Mouse (Mus musculus): ENCODE measurements around the gene Pithd1. TPM values are rescaled to one million over a fixed set of nuclear protein-coding genes. Genes with fewer than 3 reads are reported as not detected.

The Pithd1 gene
- polyA plus RNA-seq (2012; fragmentation: generic; extraction: Trizol) = 10 to 100 TPM; 25.4 to 35.3 TPM

DNA sequence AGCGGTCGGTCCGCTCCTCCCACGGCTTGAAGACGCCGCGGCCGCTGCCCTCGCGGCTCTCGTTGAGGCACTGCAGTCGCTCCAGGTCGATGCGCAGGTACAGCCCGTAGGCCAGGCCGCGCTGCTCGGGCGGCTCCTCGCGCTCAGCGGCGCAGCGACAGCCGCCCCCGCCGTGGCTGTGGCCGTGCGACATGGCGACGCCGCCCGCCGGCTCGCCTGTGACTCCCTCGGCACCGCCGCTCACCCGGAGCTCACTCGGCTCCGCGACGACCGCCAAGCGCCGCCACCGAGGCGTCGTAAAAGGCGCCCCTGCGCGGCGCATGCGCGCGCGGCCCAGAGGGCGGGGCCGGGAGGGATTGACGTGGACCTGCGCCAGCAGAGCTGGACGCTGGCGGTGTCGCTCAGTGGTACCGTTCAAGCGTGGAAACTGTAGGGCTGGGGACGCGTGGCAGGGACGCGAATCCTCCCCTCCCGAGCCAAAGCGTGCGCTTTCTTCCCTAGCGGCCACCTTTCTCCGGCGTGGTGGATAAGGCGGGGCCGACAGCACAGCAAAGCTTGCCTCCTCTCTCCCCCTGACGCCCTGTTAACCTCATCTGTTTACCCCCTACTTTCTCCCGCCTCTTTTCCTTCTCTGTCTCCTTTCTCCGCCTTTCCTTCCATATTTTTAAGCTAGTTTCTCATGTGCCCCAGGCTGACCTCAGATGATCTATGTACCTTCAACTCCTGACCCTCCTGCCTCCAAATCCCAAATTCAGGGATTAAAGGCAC is at the start of gene Pithd1:
Gene Pithd1 (minus strand): TSS at position 322 of the 768 bp plus-strand sequence.

DNA sequence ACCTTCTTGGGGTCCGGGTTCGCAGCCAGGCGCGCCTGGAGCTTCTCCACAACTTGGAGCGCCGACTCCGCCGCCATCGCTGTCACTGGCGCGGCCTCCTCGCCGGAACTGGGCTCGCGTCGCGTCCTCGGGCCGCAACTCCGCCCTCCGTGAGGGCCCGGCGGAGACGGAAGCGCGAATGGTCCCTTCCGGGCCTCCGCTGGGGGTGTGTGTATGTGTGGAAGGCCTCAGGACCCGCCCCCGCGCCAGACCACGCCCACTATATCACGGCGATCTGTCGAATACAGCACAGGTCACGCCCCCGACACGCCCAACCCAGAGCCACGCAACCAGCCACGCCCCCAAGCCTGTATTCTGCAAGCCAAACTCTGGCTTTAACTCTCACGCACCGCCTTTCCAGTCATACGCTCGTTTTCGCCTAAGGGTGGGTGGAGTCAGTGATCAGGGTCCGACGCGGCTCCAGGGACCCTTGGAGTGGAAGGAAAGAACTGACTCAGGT is 34.5 kb upstream of the Pithd1 start, which contains the start of gene Eloa:
Gene Eloa (minus strand): TSS at position 215 of the 499 bp plus-strand sequence.

DNA sequence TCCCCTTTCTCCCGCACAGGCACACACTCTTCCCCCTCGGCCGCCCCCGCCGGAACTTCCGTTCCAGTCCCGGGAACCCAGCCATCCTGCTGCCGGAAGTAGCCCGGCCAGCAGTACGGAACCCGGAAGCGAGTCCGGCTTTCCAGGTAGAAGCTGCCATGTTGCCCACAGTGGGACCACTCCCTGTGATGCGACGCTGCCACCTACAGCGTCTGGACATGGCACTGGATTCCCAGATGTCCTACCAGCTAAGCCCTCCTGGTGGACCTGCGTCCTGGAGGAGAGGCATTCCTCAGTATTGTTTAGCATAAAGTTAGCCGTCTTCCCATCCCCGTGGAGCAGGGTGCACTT is 14.5 kb downstream of the Pithd1 start, which contains the start of gene Lypla2:
Gene Lypla2 (minus strand): TSS at position 71 of the 351 bp plus-strand sequence.

DNA sequence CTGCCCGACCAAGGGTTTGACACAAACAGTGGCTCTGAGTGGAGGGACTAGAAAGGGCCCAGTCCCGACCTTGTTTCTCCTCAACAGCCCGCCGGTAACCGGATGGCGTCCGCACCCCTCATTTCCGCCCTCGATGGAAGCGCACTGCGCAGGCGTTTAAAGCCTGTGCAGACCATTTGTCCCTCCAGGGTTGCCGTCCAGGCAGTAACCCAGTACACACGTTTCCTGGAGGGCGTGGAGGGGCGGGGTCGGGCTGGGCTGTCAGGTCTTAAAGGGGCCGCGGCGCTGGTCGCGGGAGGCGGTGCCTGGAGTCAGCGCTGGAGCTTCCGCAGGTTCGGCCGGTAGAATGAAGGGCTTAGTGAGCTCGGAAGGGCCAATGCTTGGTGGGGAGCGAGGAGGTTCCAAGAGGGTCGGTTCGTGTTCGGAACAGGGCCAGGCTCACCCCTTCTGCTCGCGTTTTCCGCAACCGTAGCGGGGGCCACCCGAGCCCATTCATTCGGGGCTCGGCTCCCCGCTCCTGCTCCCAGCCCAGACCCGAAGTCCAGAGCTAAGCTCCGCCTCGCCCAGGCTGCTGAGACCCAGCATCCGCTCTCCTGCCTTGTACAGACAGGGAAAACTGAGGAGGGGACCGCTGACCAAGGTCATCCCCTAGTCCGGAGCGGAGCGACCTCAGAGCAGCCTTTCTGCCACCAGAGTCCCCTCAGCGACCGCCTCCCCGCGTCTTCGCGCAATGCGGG is 23.4 kb downstream of the Pithd1 start, which contains the start of gene Gale:
Gene Gale (plus strand): TSS at position 271 of the 737 bp plus-strand sequence.

DNA sequence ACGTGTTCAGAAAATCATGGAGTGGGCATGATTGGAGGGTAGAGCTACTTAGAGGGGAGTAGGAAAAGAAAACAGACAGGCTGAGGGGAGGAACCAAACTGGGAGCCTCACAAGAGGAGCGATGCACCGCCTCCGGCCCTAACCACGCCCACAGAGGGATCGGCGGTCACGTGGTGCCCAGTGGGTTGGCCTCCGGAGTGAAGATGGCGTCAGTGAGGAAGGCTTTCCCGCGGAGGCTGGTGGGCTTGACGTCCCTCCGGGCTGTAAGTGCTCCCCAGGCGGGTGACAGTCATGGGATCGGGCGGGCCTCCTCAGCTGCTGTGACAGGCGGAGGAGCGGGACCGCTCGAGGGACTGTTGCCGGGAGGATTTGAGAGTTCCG is 40.8 kb downstream of the Pithd1 start, which contains the start of gene Hmgcl:
Gene Hmgcl (plus strand): TSS at position 171 of the 381 bp plus-strand sequence.

Other genes starting within 250 kb of the Pithd1 start
- gene Myom3, start 227.5 kb downstream of the Pithd1 start, polyA plus RNA-seq (2012; fragmentation: generic; extraction: Trizol) = under 1 TPM in 1 of 2 experiments, not detected in 1; under 0.01 TPM
- gene Srsf10, start 131.5 kb downstream of the Pithd1 start, polyA plus RNA-seq (2012; fragmentation: generic; extraction: Trizol) = 10 to 100 TPM in 1 of 2 experiments, 1 to 10 TPM in 1; 7.7 to 12.7 TPM
- 10 to 100 TPM in 1 of 2 experiments, 1 to 10 TPM in 1; 1.0 to 43.9 TPM for gene Pnrc2, start 113.4 kb downstream of the Pithd1 start, polyA plus RNA-seq (2012; fragmentation: generic; extraction: Trizol)
- under 1 TPM in 1 of 2 experiments, not detected in 1; 0.04 TPM for gene Cnr2, start 91.9 kb downstream of the Pithd1 start, polyA plus RNA-seq (2012; fragmentation: generic; extraction: Trizol)
- gene Fuca1, start 66.5 kb downstream of the Pithd1 start, polyA plus RNA-seq (2012; fragmentation: generic; extraction: Trizol) = 100 to 1,000 TPM in 1 of 2 experiments, 10 to 100 TPM in 1; 74.8 to 183 TPM
- gene Hmgcl, start 40.8 kb downstream of the Pithd1 start, polyA plus RNA-seq (2012; fragmentation: generic; extraction: Trizol) = 10 to 100 TPM; 19.6 to 44.9 TPM
- 10 to 100 TPM; 26.2 to 35.1 TPM for gene Gale, start 23.5 kb downstream of the Pithd1 start, polyA plus RNA-seq (2012; fragmentation: generic; extraction: Trizol)
- gene Lypla2, start 14.6 kb downstream of the Pithd1 start, polyA plus RNA-seq (2012; fragmentation: generic; extraction: Trizol) = 10 to 100 TPM; 57.3 to 66.3 TPM
- 10 to 100 TPM in 1 of 2 experiments, 1 to 10 TPM in 1; 3.0 to 16.7 TPM for gene Eloa, start 34.5 kb upstream of the Pithd1 start, polyA plus RNA-seq (2012; fragmentation: generic; extraction: Trizol)
- gene Rpl11, start 66.2 kb upstream of the Pithd1 start, polyA plus RNA-seq (2012; fragmentation: generic; extraction: Trizol) = 1,000 to 10,000 TPM; 1,860 to 3,283 TPM
- gene Id3, start 156.2 kb upstream of the Pithd1 start, polyA plus RNA-seq (2012; fragmentation: generic; extraction: Trizol) = 100 to 1,000 TPM; 104 to 264 TPM
- gene E2f2, start 185.1 kb upstream of the Pithd1 start, polyA plus RNA-seq (2012; fragmentation: generic; extraction: Trizol) = 1 to 10 TPM in 1 of 2 experiments, under 1 TPM in 1; 0.73 to 2.0 TPM
- 10 to 100 TPM in 1 of 2 experiments, 1 to 10 TPM in 1; 1.4 to 11.2 TPM for gene Asap3, start 219.1 kb upstream of the Pithd1 start, polyA plus RNA-seq (2012; fragmentation: generic; extraction: Trizol)

Measured in C3H10T1/2 (cell line).